Mouse (Mus musculus): ENCODE data around the gene Hes6.

- TF ChIP-seq CTCF (IDR thresholded peaks at IDR 0.05; ENCODE audit: control insufficient read depth, insufficient read depth, insufficient replicate concordance, low read depth, low read length) = no peak
- no peak for TF ChIP-seq POLR2A (IDR thresholded peaks at IDR 0.05; ENCODE audit: control insufficient read depth, low read depth, low read length)
Measured at GRCm38 (mm10) chr1:91455661-91456161, 41.9 kb upstream of the Hes6 start.
